12 mouse cellular contexts compared by ENCODE assay signal in the genomic region with DNA sequence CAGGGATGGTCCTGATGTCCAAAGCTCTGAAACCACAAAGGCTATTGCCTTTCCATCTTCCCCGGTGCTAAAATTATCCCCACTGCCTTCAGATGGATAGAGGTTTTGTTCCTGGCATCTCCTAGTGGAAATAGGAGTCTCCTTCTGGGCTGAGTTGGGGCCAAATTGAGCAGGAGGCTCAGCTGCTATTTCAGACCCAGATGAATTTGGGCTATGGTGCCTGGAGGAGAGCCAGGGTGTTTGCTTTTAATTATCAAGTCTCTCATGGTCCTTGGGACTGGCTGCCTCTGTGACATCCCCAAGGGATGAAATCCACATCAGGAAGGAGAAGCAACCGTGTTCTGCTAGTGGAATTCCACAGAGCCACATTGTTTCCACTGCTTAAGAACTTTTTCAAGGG.
DNase-seq lines count a peak whose midpoint lies in the region; ATAC-seq lines count a peak whose summit lies in the region.
"Had no signal": no experiment of that assay in that cellular context is flagged by ENCODE, and none has a peak within 500 bp of the region (broad histone marks: within the 10 kb centered on the region; RNA-seq: fewer than 3 reads in every experiment).

No protein-coding gene starts in this region.

- no peak overlapping the region for H3K9ac ChIP-seq in kidney, embryonic 16.5 days (replicated peaks; ENCODE audit: low read length)
- H3K9ac ChIP-seq: hindbrain, embryonic 15.5 days; neural tube, embryonic 12.5 days had no signal

- ATAC-seq in kidney, embryonic 16.5 days (ENCODE audit: low FRiP score, low TSS enrichment) = no peak

- H3K4me3 ChIP-seq in kidney, embryonic 16.5 days (ENCODE audit: low read length) = no peak overlapping the region
- H3K4me3 ChIP-seq: hindbrain, embryonic 15.5 days; layer of hippocampus, adult 2 months; neural tube, embryonic 12.5 days had no signal

- intact Hi-C loops in left cerebral cortex, postnatal 10 days (cut with DNase I) = no loop called here
- intact Hi-C loops in left cerebral cortex, postnatal 36 days (cut with DNase I) = no loop called here

- 65% methylated on average over 2 of the region's 2 CpGs for WGBS in kidney, embryonic 16.5 days

- no peaks in the 10 kb centered on the region for H3K9me3 ChIP-seq in kidney, embryonic 16.5 days (ENCODE audit: low read length)
- H3K9me3 ChIP-seq: hindbrain, embryonic 15.5 days; neural tube, embryonic 12.5 days had no signal

- H3K36me3 ChIP-seq in kidney, embryonic 16.5 days (ENCODE audit: insufficient read depth, low read length) = no peaks in the 10 kb centered on the region
- H3K36me3 ChIP-seq: hindbrain, embryonic 15.5 days; neural tube, embryonic 12.5 days had no signal

- H3K4me2 ChIP-seq in kidney, embryonic 16.5 days (replicated peaks; ENCODE audit: low read depth, low read length) = no peak overlapping the region
- H3K4me2 ChIP-seq: hindbrain, embryonic 15.5 days; neural tube, embryonic 12.5 days had no signal

- H3K27ac ChIP-seq in kidney, embryonic 16.5 days (ENCODE audit: low read length) = no peak overlapping the region
- H3K27ac ChIP-seq: hindbrain, embryonic 15.5 days; layer of hippocampus, adult 2 months; neural tube, embryonic 12.5 days had no signal

- H3K4me1 ChIP-seq in kidney, embryonic 16.5 days (ENCODE audit: insufficient read depth, low read length) = 0 out of 2 replicates have a peak, but pooled peaks cover 7% of the 10 kb centered on the region
- H3K4me1 ChIP-seq: hindbrain, embryonic 15.5 days; neural tube, embryonic 12.5 days had no signal

- H3K27me3 ChIP-seq in kidney, embryonic 16.5 days (ENCODE audit: insufficient read depth, low read length) = no peaks in the 10 kb centered on the region
- H3K27me3 ChIP-seq: hindbrain, embryonic 15.5 days; neural tube, embryonic 12.5 days had no signal

- peak; percentile 44 to 58 for DNase-seq in left cerebral cortex, postnatal 10 days (ENCODE audit: extremely low spot score in 1 of 2, low spot score in 2 of 2)
- no peak for DNase-seq in left cerebral cortex, postnatal 36 days (ENCODE audit: low spot score in 2 of 2)
- peak; percentile 11 for DNase-seq in cerebellum, adult 8-10 months
- peak; percentile 90 for DNase-seq in gastrocnemius, adult 18-20 months (ENCODE audit: low spot score)
- DNase-seq in layer of hippocampus, postnatal 14 days (ENCODE audit: low spot score in 2 of 2) = peak; percentile 34 to 72
- DNase-seq in kidney, postnatal 25 days = no peak
- DNase-seq: spleen, adult 18-20 months; thymus, adult 2 months had no signal

Comparison
In these comparisons a context has a peak if more than half of its experiments do, and no peak if none do; other contexts are left out.
1. DNase-seq: peak in left cerebral cortex, postnatal 10 days (2 of 2), cerebellum, adult 8-10 months (single experiment), gastrocnemius, adult 18-20 months (single experiment) and layer of hippocampus, postnatal 14 days (2 of 2); none in left cerebral cortex, postnatal 36 days (0 of 2) and kidney, postnatal 25 days (0 of 2).